Mouse (Mus musculus) testis, postnatal 14 days (tissue): Measurements from ENCODE around the gene Rbm4.

ENCODE experiments used
- DNase-seq: peaks from one replicate; pipeline ENCODE4 v3.0.0; 2021; ENCODE audit warnings: low spot score

The Rbm4 gene

DNA sequence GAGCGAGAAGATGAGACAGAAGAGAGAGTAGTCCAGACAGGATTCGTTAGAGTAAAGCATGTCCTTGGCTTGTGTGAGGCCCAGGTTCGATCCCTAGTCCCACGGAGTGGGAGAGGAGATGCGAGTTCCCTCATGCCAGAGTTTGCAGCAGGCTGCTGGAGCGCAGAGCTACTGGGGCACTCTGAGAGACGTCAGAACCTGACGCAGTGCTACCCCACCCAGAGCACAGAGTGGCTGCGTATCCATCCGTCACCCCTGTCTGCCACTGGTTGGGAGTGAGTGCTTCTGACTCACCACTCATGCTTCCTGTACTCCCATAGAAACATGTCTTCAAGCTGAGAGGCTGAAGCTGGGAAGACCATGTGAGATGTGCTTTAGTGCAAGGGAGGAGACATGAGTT is 52.2 kb downstream of the Rbm4 start:
- DNase-seq, result no peak

DNA sequence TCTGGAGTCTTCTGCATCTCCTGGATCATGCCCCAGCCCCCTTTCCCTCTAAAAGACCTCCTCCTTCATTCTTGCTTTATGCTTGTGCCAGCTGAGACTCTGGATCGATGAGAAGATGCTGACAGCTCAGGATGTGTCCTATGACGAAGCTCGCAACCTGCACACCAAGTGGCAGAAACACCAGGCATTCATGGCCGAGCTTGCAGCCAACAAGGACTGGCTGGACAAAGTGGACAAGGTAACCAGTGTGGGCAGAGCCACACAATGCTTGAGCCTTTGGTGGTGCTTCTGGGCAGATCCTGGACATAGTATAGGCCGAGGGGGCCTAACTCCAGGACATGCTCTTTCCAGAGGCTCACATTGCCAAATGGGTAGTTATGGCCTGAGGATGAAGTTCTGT is 53.9 kb downstream of the Rbm4 start:
- no peak for DNase-seq

DNA sequence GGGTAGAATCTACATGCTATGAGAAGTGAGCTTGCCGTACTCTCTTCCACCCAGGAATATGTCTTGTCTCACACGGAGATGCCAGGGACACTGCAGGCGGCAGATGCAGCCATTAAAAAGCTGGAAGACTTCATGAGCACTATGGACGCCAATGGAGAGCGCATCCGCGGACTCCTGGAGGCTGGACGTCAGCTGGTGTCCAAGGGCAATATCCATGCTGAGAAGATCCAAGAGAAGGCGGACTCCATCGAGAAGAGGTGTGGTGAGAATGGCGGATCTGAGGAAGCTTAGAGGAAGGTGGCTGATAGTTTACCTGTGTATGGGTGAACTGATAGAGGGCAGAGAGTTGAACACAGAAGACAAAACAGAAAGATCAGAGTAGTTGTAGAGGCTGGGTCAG is 54.6 kb downstream of the Rbm4 start:
- DNase-seq, result no peak

DNA sequence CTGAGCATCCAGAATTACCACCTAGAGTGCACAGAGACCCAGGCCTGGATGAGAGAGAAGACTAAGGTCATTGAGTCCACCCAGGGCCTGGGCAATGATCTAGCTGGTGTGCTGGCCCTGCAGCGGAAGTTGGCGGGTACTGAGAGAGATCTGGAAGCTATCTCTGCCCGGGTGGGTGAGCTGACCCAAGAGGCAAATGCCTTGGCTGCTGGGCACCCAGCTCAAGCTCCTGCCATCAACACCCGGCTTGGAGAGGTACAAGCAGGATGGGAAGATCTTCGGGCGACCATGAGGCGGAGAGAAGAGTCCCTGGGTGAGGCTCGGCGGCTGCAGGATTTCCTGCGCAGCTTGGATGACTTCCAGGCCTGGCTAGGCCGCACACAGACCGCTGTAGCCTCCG is 55.8 kb downstream of the Rbm4 start:
- no peak for DNase-seq
